Mouse (Mus musculus) limb, embryonic 14.5 days (tissue): Measurements from ENCODE around the gene Lbp. TPM values are rescaled to one million over a fixed set of nuclear protein-coding genes. Genes with fewer than 3 reads are reported as not detected.
A peak's percentile ranks its signal among the peaks of the same experiment; 100 is the strongest.

Experiments
- ATAC-seq: fragments of 200-750 bp; cut with Nextera tagmentation; 2 replicates; pipeline ENCODE4 v1.8.0; 2017; ENCODE audit warnings: low read depth, moderate number of reproducible peaks, moderate TSS enrichment; ENCODE audit not compliant: low FRiP score
- DNase-seq: peaks from one replicate; pipeline ENCODE4 v3.0.0-alpha.2; 2015; ENCODE audit warnings: low spot score
- H3K27ac ChIP-seq: fragments of 300-500 bp; sonication (generic); replicated peaks from 2 replicates; pipeline ENCODE4 v1.5.1; 2014; ENCODE audit warnings: low read depth, mild to moderate bottlenecking, low read length, moderate library complexity, mixed read lengths
- H3K27me3 ChIP-seq: fragments of 300-500 bp; sonication (generic); 2 replicates; pipeline ENCODE4 v1.6.1; 2014; ENCODE audit warnings: low read length, mixed read lengths; ENCODE audit not compliant: control insufficient read depth, insufficient read depth
- H3K36me3 ChIP-seq: fragments of 300-500 bp; sonication (generic); 2 replicates; pipeline ENCODE4 v1.6.1; 2014; ENCODE audit warnings: mild to moderate bottlenecking, low read length, moderate library complexity, mixed read lengths; ENCODE audit not compliant: control insufficient read depth, insufficient read depth
- H3K4me1 ChIP-seq: fragments of 300-500 bp; sonication (generic); 2 replicates; pipeline ENCODE4 v1.6.1; 2014; ENCODE audit warnings: antibody characterized with exemption, low read length, mixed read lengths; ENCODE audit not compliant: control insufficient read depth, insufficient read depth
- H3K4me2 ChIP-seq: fragments of 300-500 bp; sonication (generic); replicated peaks from 2 replicates; pipeline ENCODE4 v1.6.1; 2014; ENCODE audit warnings: low read depth, mild to moderate bottlenecking, low read length, moderate library complexity; ENCODE audit not compliant: severe bottlenecking
- H3K4me3 ChIP-seq: fragments of 300-500 bp; sonication (generic); replicated peaks from 2 replicates; pipeline ENCODE4 v1.5.1; 2014; ENCODE audit warnings: low read length
- H3K9ac ChIP-seq: fragments of 300-500 bp; sonication (generic); 2 replicates; pipeline ENCODE4 v1.6.1; 2014; ENCODE audit warnings: mild to moderate bottlenecking, low read depth, low read length, moderate library complexity; ENCODE audit not compliant: severe bottlenecking
- H3K9me3 ChIP-seq: fragments of 300-500 bp; sonication (generic); 2 replicates; pipeline ENCODE4 v1.6.1; 2016; ENCODE audit warnings: low read length; ENCODE audit not compliant: control insufficient read depth
- POLR2A ChIP-seq: fragments of 200-500 bp; IDR thresholded peaks from 2 replicates; pipeline ENCODE4 v1.8.0; 2012; ENCODE audit warnings: inconsistent platforms, mild to moderate bottlenecking, moderate library complexity, borderline replicate concordance; ENCODE audit not compliant: insufficient read depth, insufficient read length; ENCODE audit errors: extremely low read depth
- WGBS: fragments of 180-500 bp; shearing (Covaris S2); extraction: QIAGEN DNeasy Blood & Tissue Kit; methylation state at CpG from one replicate; pipeline ENCODE4 v1.1.7; 2014; 5-methylcytosine and 5-hydroxymethylcytosine counted together
- polyA plus RNA-seq, 2 experiments: library from polyadenylated mRNA; depleted of rRNA in 1 of 2; stranded (reverse) in 1 of 2; unstranded in 1 of 2; fragments of >200 nt; fragmentation: Nextera tagmentation in 1 of 2; extraction: Ambion mirVana in 1 of 2; gene quantifications; 2 replicates each; pipeline versions ENCODE4 v1.2.1 to v1.2.3; 2012 to 2014

The Lbp gene
- polyA plus RNA-seq, 2 experiments: 3.7 to 5.6 TPM

DNA sequence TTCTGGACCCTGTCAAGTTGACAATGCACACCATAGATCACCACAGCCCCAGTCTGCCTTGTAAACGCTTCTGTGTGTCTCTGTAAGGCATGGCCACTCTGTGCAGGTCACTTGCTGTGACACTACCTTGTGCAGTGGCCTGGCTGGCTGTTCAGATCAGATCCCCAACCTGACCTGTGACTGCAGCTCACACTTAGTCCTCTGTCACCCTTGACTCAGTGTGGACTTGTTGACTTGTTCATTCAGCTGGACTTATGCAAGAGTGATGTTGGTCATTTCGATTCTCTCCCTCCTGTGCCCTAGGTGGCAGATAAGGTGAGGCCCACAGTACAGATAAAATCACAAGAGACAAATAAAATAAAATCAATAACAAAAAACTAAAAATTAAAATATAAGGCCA lies 35.0 kb downstream of the Lbp start:
- Histone ChIP-seq H3K27me3 (no peaks in the 10 kb centered on the region), H3K9me3 (no peaks in the 10 kb centered on the region), H3K27ac (no peak overlapping the region), H3K4me1 (0 out of 2 replicates have a peak, but pooled peaks cover under 1% of the 10 kb centered on the region), H3K4me3 (no peak overlapping the region), H3K9ac (no peak overlapping the region), H3K36me3 (no peaks in the 10 kb centered on the region), H3K4me2 (no peak overlapping the region)
- DNase-seq: no peak
- ATAC-seq: no peak
- TF ChIP-seq POLR2A: no peak
- WGBS: 76% methylated on average over 2 of the region's 2 CpGs

DNA sequence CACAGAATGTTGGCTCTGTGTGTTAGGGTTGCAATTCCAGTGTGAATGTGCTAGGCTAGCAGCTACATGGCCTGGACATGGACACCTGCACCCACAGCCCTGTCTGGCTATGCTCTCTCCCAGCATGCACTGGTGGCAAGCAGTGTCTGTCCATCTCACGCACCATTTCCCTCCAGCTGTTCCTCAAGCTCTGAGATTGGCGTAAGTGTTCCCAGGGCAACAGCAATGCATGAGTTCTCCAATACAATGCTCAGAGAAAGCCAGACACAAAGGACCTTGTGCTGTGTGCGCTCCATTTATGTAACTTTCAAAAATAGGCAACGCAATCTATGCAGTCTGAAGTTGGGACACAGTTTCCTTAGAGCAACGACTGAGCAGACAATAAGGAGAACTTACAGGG lies 37.2 kb downstream of the Lbp start:
- ATAC-seq (no peak), DNase-seq (no peak)
- H3K9ac ChIP-seq: no peak overlapping the region
- no peak overlapping the region for H3K4me2 ChIP-seq
- no peaks in the 10 kb centered on the region for H3K27me3 ChIP-seq
- H3K4me1 ChIP-seq: no peaks in the 10 kb centered on the region
- no peak overlapping the region for H3K4me3 ChIP-seq
- H3K36me3 ChIP-seq: no peaks in the 10 kb centered on the region
- no peak overlapping the region for H3K27ac ChIP-seq
- no peaks in the 10 kb centered on the region for H3K9me3 ChIP-seq
- 87% methylated on average over 5 of the region's 5 CpGs for WGBS
- TF ChIP-seq POLR2A: no peak

DNA sequence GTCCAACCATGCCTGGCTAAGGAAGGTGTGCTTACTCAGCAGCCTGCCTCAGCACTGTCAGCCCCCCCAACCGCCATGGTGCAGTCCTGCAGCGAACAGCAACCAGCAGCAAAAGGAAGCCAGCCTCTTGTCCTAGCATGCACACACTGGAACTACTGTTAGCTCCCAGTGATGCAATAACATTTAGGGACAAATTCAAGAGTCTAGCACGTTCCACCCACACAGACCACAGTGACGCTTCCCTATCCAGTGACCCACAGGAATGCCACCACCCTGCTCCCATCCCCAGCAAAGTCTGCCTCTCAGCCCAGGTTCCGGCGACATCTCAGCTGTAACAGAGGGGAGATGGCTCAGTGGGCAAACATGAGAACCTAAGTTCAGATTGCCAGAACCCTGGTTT lies 40.2 kb downstream of the Lbp start:
- no peak for TF ChIP-seq POLR2A
- Histone ChIP-seq H3K9me3 (no peaks in the 10 kb centered on the region), H3K9ac (no peak overlapping the region), H3K4me2 (no peak overlapping the region), H3K27me3 (no peaks in the 10 kb centered on the region), H3K4me1 (no peaks in the 10 kb centered on the region), H3K36me3 (no peaks in the 10 kb centered on the region), H3K4me3 (no peak overlapping the region), H3K27ac (no peak overlapping the region)
- ATAC-seq (no peak), DNase-seq (no peak)
- WGBS: 61% methylated on average over 6 of the region's 6 CpGs

DNA sequence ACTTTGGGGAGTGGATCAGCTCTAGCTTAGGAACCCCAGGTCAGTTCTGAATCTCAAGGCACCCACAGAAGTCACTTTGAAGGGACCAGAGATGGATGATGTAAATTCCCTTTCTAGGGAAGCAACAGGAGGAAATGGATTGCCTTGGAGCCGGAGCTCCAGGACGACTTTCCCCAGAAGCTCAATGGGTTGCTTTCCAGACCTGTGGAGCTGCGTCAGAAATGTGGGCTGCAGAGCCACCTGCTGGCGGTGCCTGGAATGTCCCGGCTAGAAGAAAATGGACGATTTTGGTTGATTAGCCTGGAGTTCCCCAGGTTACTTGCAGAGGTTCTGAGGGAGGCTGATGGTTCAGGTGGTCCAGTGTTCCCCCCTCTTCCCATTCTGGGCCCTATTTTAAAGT lies 41.6 kb downstream of the Lbp start:
- no peak for TF ChIP-seq POLR2A
- H3K4me1 ChIP-seq: no peaks in the 10 kb centered on the region
- ATAC-seq: peak; percentile 42; the same call in 1 of the 2 replicates
- peak; percentile 67 for DNase-seq
- H3K4me2 ChIP-seq: no peak overlapping the region
- H3K36me3 ChIP-seq: no peaks in the 10 kb centered on the region
- H3K27ac ChIP-seq: no peak overlapping the region
- H3K9me3 ChIP-seq: no peaks in the 10 kb centered on the region
- no peaks in the 10 kb centered on the region for H3K27me3 ChIP-seq
- H3K9ac ChIP-seq: no peak overlapping the region
- H3K4me3 ChIP-seq: no peak overlapping the region
- 4% methylated on average over 6 of the region's 6 CpGs for WGBS

DNA sequence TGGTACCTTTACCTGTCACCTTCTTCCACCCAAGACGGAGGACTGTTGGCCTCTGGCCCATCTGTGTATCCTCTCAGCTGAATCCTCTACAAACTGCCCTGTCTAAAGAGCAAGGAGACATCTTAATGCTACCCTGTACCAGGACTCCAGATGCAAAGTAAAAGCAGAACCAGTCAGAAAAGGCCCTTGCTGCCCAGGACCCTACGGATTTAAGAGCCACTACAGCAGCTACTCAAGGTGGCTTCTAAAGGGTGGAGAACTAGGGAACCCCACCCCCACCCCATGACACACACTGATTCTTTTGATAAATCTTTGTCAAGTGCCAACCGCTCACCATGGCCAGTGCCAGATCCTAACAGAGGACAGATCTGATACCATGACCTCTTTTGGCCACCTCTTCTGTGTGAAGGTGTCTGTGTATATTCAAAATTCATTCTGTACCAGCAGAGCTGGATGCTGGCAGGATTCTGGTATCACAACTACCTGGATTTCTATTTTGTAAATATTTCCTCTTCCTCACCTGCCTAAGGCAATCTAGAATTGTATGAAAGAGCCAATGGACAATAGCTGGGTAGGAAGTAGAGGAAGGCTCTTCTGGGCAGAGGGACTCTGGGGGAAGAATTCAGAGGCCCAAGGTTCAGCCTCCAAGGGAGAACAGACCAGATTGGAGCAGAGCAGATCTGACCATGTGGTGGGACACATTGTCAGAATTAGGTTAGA lies 46.7 kb downstream of the Lbp start:
- Histone ChIP-seq H3K9me3 (no peaks in the 10 kb centered on the region), H3K4me1 (no peaks in the 10 kb centered on the region), H3K9ac (no peak overlapping the region), H3K36me3 (peaks cover 38% of the 10 kb centered on the region), H3K4me3 (no peak overlapping the region), H3K4me2 (no peak overlapping the region), H3K27me3 (no peaks in the 10 kb centered on the region), H3K27ac (no peak overlapping the region)
- TF ChIP-seq POLR2A: no peak
- no peak for DNase-seq
- WGBS: 73% methylated on average over 3 of the region's 3 CpGs
- ATAC-seq: no peak
